Mouse (Mus musculus): ENCODE data around the gene Ptprb.
A peak's percentile ranks its signal among the peaks of the same experiment; 100 is the strongest.

Gene Ptprb

GRCm38 (mm10) chr10:116296439-116296838 is 21.1 kb downstream of the Ptprb start:
- no peak for DNase-seq (ENCODE audit: low read depth, low spot score)

GRCm38 (mm10) chr10:116297854-116298253 is 22.5 kb downstream of the Ptprb start:
- no peak for DNase-seq (ENCODE audit: low read depth, low spot score)

GRCm38 (mm10) chr10:116300824-116301223 is 25.5 kb downstream of the Ptprb start:
- no peak for DNase-seq (ENCODE audit: low read depth, low spot score)

- no peak for DNase-seq (ENCODE audit: low read depth, low spot score)
These were observed 25.9 kb downstream of the Ptprb start for GRCm38 (mm10) chr10:116301258-116301657.

GRCm38 (mm10) chr10:116304355-116304754 is 29.0 kb downstream of the Ptprb start:
- DNase-seq (ENCODE audit: low read depth, low spot score): no peak

GRCm38 (mm10) chr10:116309460-116309859 is 34.1 kb downstream of the Ptprb start:
- no peak for DNase-seq (ENCODE audit: low read depth, low spot score)

GRCm38 (mm10) chr10:116310516-116311210 is 35.3 kb downstream of the Ptprb start:
- no peak for DNase-seq (ENCODE audit: low read depth, low spot score)

- peak; percentile 67 for DNase-seq (ENCODE audit: low read depth, low spot score)
These were observed 43.9 kb downstream of the Ptprb start for GRCm38 (mm10) chr10:116319246-116319645.

- DNase-seq (ENCODE audit: low read depth, low spot score): no peak
These were observed 53.8 kb downstream of the Ptprb start for GRCm38 (mm10) chr10:116329086-116329485.

GRCm38 (mm10) chr10:116330458-116330857 is 55.1 kb downstream of the Ptprb start:
- DNase-seq (ENCODE audit: low read depth, low spot score): peak; percentile 73

- no peak for DNase-seq (ENCODE audit: low read depth, low spot score)
These were observed 55.7 kb downstream of the Ptprb start for GRCm38 (mm10) chr10:116330961-116331510.

GRCm38 (mm10) chr10:116333666-116334065 is 58.3 kb downstream of the Ptprb start:
- DNase-seq (ENCODE audit: low read depth, low spot score): no peak

- no peak for DNase-seq (ENCODE audit: low read depth, low spot score)
These were observed 58.8 kb downstream of the Ptprb start for GRCm38 (mm10) chr10:116334120-116334519.

GRCm38 (mm10) chr10:116335328-116335727 is 60.0 kb downstream of the Ptprb start:
- no peak for DNase-seq (ENCODE audit: low read depth, low spot score)

- no peak for DNase-seq (ENCODE audit: low read depth, low spot score)
These were observed 65.9 kb downstream of the Ptprb start for GRCm38 (mm10) chr10:116341194-116341593.

GRCm38 (mm10) chr10:116346618-116347184 is 71.4 kb downstream of the Ptprb start:
- DNase-seq (ENCODE audit: low read depth, low spot score): no peak

GRCm38 (mm10) chr10:116349004-116349403 is 73.7 kb downstream of the Ptprb start:
- no peak for DNase-seq (ENCODE audit: low read depth, low spot score)

GRCm38 (mm10) chr10:116350532-116350931 is 75.2 kb downstream of the Ptprb start:
- no peak for DNase-seq (ENCODE audit: low read depth, low spot score)

- no peak for DNase-seq (ENCODE audit: low read depth, low spot score)
These were observed 79.0 kb downstream of the Ptprb start for GRCm38 (mm10) chr10:116354372-116354771.

- no peak for DNase-seq (ENCODE audit: low read depth, low spot score)
These were observed 86.9 kb downstream of the Ptprb start for GRCm38 (mm10) chr10:116362181-116362580.

GRCm38 (mm10) chr10:116362645-116363044 is 87.3 kb downstream of the Ptprb start:
- DNase-seq (ENCODE audit: low read depth, low spot score): no peak

- no peak for DNase-seq (ENCODE audit: low read depth, low spot score)
These were observed 89.4 kb downstream of the Ptprb start for GRCm38 (mm10) chr10:116364759-116365158.

Data from telencephalon, adult 2 months (tissue).